25 mouse cellular contexts compared by ENCODE assay signal in genomic region chr16:20470981-20471380, GRCm38 (mm10).
"Had no signal": no experiment of that assay in that cellular context is flagged by ENCODE, and none has a peak within 500 bp of the region (broad histone marks: within the 10 kb centered on the region; RNA-seq: fewer than 3 reads in every experiment).

No protein-coding gene starts in this region.

- H3K36me3 ChIP-seq: embryonic facial prominence, embryonic 10.5 days; embryonic facial prominence, embryonic 12.5 days; embryonic facial prominence, embryonic 13.5 days; embryonic facial prominence, embryonic 15.5 days; forebrain, embryonic 10.5 days; forebrain, embryonic 12.5 days; forebrain, embryonic 15.5 days had no signal

- H3K4me1 ChIP-seq: embryonic facial prominence, embryonic 10.5 days; embryonic facial prominence, embryonic 12.5 days; embryonic facial prominence, embryonic 13.5 days; embryonic facial prominence, embryonic 15.5 days; forebrain, embryonic 10.5 days; forebrain, embryonic 12.5 days; forebrain, embryonic 13.5 days; forebrain, embryonic 15.5 days had no signal

- DNase-seq: cerebellum, adult 2 months; cerebellum, adult 8-10 months; cerebellum, adult 9-10 months; cerebellum, adult 9-11 months; cerebellum, postnatal 10 days; cerebellum, postnatal 14 days; cerebellum, postnatal 25 days; cerebellum, postnatal 36 days; embryo, embryonic 11 days; forebrain, postnatal 0 days; gastrocnemius, adult 2 months; gastrocnemius, postnatal 10 days; gastrocnemius, postnatal 14 days; gastrocnemius, postnatal 25 days; gastrocnemius, postnatal 36 days; heart, adult 18-20 months had no signal

- H3K4me3 ChIP-seq: embryonic facial prominence, embryonic 10.5 days; embryonic facial prominence, embryonic 12.5 days; embryonic facial prominence, embryonic 13.5 days; embryonic facial prominence, embryonic 15.5 days; erythroblast, embryonic 14.5 days; forebrain, embryonic 10.5 days; forebrain, embryonic 12.5 days; forebrain, embryonic 13.5 days; forebrain, embryonic 15.5 days; gastrocnemius, adult 2 months had no signal

- H3K27me3 ChIP-seq: embryonic facial prominence, embryonic 12.5 days; embryonic facial prominence, embryonic 13.5 days; embryonic facial prominence, embryonic 15.5 days; forebrain, embryonic 12.5 days; forebrain, embryonic 13.5 days; forebrain, embryonic 15.5 days had no signal

- H3K9ac ChIP-seq: embryonic facial prominence, embryonic 12.5 days; embryonic facial prominence, embryonic 13.5 days; embryonic facial prominence, embryonic 15.5 days; forebrain, embryonic 12.5 days; forebrain, embryonic 13.5 days; forebrain, embryonic 15.5 days; forebrain, postnatal 0 days had no signal

- H3K27ac ChIP-seq: embryonic facial prominence, embryonic 10.5 days; embryonic facial prominence, embryonic 12.5 days; embryonic facial prominence, embryonic 13.5 days; embryonic facial prominence, embryonic 15.5 days; forebrain, embryonic 10.5 days; forebrain, embryonic 12.5 days; forebrain, embryonic 13.5 days; forebrain, embryonic 15.5 days; gastrocnemius, adult 2 months had no signal
